Mouse (Mus musculus) kidney, postnatal 0 days (tissue): ENCODE data around the gene Htr3b. TPM values are rescaled to one million over a fixed set of nuclear protein-coding genes. Genes with fewer than 3 reads are reported as not detected.

ENCODE experiments used
- ATAC-seq: fragments of 200-750 bp; cut with Nextera tagmentation; replicated peaks from 2 replicates; pipeline ENCODE4 v1.8.0; 2017; ENCODE audit warnings: low read depth, moderate number of reproducible peaks, moderate TSS enrichment, moderate library complexity; ENCODE audit not compliant: low FRiP score
- DNase-seq: peaks from one replicate; pipeline ENCODE4 v3.0.0-alpha.2; 2016; ENCODE audit warnings: low spot score
- H3K27ac ChIP-seq: fragments of 300-500 bp; sonication (generic); 2 replicates; pipeline ENCODE4 v1.5.1; 2014; ENCODE audit warnings: mild to moderate bottlenecking
- H3K27me3 ChIP-seq: fragments of 300-500 bp; sonication (generic); 2 replicates; pipeline ENCODE4 v1.6.1; 2014; ENCODE audit warnings: low read length, mixed read lengths; ENCODE audit not compliant: insufficient read depth
- H3K36me3 ChIP-seq: fragments of 300-500 bp; sonication (generic); 2 replicates; pipeline ENCODE4 v1.6.1; 2014; ENCODE audit warnings: low read length, mixed read lengths; ENCODE audit not compliant: insufficient read depth
- H3K4me1 ChIP-seq: fragments of 300-500 bp; sonication (generic); replicated peaks from 2 replicates; pipeline ENCODE4 v1.6.1; 2014; ENCODE audit warnings: antibody characterized with exemption, low read length, mixed read lengths; ENCODE audit not compliant: insufficient read depth
- H3K4me2 ChIP-seq: fragments of 300-500 bp; sonication (generic); 2 replicates; pipeline ENCODE4 v1.6.1; 2014; ENCODE audit warnings: mild to moderate bottlenecking, low read length, moderate library complexity, mixed read lengths
- H3K4me3 ChIP-seq: fragments of 300-500 bp; sonication (generic); replicated peaks from 2 replicates; pipeline ENCODE4 v1.5.1; 2014; ENCODE audit warnings: low read depth, low read length
- H3K9ac ChIP-seq: fragments of 300-500 bp; sonication (generic); 2 replicates; pipeline ENCODE4 v1.6.1; 2014; ENCODE audit warnings: low read depth, low read length
- H3K9me3 ChIP-seq: fragments of 300-500 bp; sonication (generic); replicated peaks from 2 replicates; pipeline ENCODE4 v1.6.1; 2016; ENCODE audit warnings: low read length, inconsistent platforms, mixed read lengths
- CTCF ChIP-seq: IDR thresholded peaks from 2 replicates; pipeline ENCODE4 v1.5.1; 2016; ENCODE audit warnings: antibody characterized with exemption, low read depth, mild to moderate bottlenecking, moderate library complexity
- WGBS: fragments of 180-500 bp; shearing (Covaris S2); extraction: QIAGEN DNeasy Blood & Tissue Kit; methylation state at CpG from one replicate; pipeline ENCODE4 v1.1.7; 2014; 5-methylcytosine and 5-hydroxymethylcytosine counted together
- polyA plus RNA-seq: library from polyadenylated mRNA; unstranded; fragments of >200 nt; fragmentation: Nextera tagmentation; extraction: Ambion mirVana; gene quantifications from 2 replicates; pipeline ENCODE4 v1.2.1, GENCODE M21; 2015

Htr3b gene
- polyA plus RNA-seq, result 0.09 TPM in 1 of 2 replicates, not detected in the other

GRCm38 (mm10) chr9:48964587-48965040 lies at the start of gene Htr3b:
Htr3b (minus strand) TSS chr9:48964990.
- ATAC-seq (no peak), DNase-seq (no peak)
- no peak within 1 kb of the TSS for H3K27ac ChIP-seq
- H3K9ac ChIP-seq, result no peak within 1 kb of the TSS
- H3K4me2 ChIP-seq, result no peak within 1 kb of the TSS
- no peaks in the 10 kb centered on the region for H3K9me3 ChIP-seq
- H3K27me3 ChIP-seq, result no peaks in the 10 kb centered on the region
- TF ChIP-seq CTCF, result peak; percentile 54
- peaks cover 5% of the 10 kb centered on the region; the same call in 1 of the 2 replicates for H3K4me1 ChIP-seq
- H3K4me3 ChIP-seq, result no peak within 1 kb of the TSS
- WGBS, result 67% methylated on average over 7 of the region's 7 CpGs
- no peaks in the 10 kb centered on the region for H3K36me3 ChIP-seq

DNA sequence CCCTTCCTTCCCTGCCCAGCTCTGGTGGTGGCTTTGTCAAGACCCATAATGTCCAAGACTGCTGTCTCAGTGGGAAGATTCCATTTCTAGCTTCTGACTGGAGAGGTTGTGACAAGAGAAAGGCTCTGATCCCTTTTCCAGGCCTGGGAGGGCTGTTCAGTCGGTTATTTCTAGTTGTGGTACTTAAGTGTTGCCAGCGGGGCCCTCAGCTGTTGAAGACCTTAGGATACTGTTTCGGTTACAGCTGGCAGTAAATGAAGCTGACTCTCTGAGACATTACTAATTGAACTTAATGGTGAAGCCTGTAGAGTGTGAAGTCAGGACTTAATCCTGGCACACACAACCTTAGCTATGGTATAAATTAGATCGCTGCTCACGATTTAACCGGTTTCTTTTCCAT lies 34.5 kb upstream of the Htr3b start:
- 75% methylated on average over 6 of the region's 6 CpGs for WGBS

DNA sequence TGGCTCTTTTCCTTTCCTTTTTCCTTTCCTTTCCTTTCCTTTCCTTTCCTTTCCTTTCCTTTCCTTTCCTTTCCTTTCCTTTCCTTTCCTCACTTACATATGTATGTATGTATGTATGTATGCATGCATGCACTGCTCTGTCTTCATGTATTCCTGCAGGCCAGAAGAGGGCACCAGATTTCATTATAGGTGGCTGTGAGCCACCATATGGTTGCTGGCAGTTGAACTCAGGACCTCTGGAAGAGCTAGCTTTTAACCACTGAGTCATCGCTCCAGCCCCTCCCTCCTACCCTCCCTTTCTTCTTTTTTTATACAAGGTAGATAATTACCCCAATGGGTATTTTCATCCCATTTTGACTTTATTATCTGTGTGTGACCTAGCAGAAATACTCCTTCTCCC lies 30.9 kb upstream of the Htr3b start:
- H3K27me3 ChIP-seq, result no peaks in the 10 kb centered on the region
- no peaks in the 10 kb centered on the region for H3K9me3 ChIP-seq
- ATAC-seq (no peak), DNase-seq (no peak)
- H3K27ac ChIP-seq, result no peak overlapping the region
- no peaks in the 10 kb centered on the region for H3K4me1 ChIP-seq
- H3K4me3 ChIP-seq, result no peak overlapping the region
- H3K9ac ChIP-seq, result no peak overlapping the region
- WGBS, result 96% methylated on average over 1 of the region's 1 CpGs
- no peak overlapping the region for H3K4me2 ChIP-seq
- peak; percentile 40; the same call in 1 of the 2 replicates for TF ChIP-seq CTCF
- H3K36me3 ChIP-seq, result no peaks in the 10 kb centered on the region

More for the DNA sequence above, 34.5 kb upstream of the Htr3b start:
- Histone ChIP-seq H3K4me1 (no peaks in the 10 kb centered on the region), H3K36me3 (peaks cover 21% of the 10 kb centered on the region), H3K4me2 (no peak overlapping the region), H3K27ac (no peak overlapping the region), H3K9me3 (no peaks in the 10 kb centered on the region), H3K27me3 (no peaks in the 10 kb centered on the region), H3K4me3 (no peak overlapping the region), H3K9ac (no peak overlapping the region)
- TF ChIP-seq CTCF, result no peak
- DNase-seq (peak; percentile 6), ATAC-seq (no peak)

GRCm38 (mm10) chr9:48994779-48995178 lies 30.0 kb upstream of the Htr3b start:
- H3K36me3 ChIP-seq, result no peaks in the 10 kb centered on the region
- no peak for TF ChIP-seq CTCF
- H3K27me3 ChIP-seq, result no peaks in the 10 kb centered on the region
- 90% methylated on average over 7 of the region's 7 CpGs for WGBS
- ATAC-seq (no peak), DNase-seq (no peak)
- H3K9me3 ChIP-seq, result no peaks in the 10 kb centered on the region
- no peak overlapping the region for H3K9ac ChIP-seq
- H3K27ac ChIP-seq, result no peak overlapping the region
- no peaks in the 10 kb centered on the region for H3K4me1 ChIP-seq
- H3K4me2 ChIP-seq, result no peak overlapping the region
- no peak overlapping the region for H3K4me3 ChIP-seq

GRCm38 (mm10) chr9:48991671-48992070 lies 26.9 kb upstream of the Htr3b start:
- TF ChIP-seq CTCF, result no peak
- Histone ChIP-seq H3K9me3 (no peaks in the 10 kb centered on the region), H3K9ac (no peak overlapping the region), H3K4me1 (peaks cover 12% of the 10 kb centered on the region), H3K36me3 (no peaks in the 10 kb centered on the region), H3K4me3 (no peak overlapping the region), H3K4me2 (no peak overlapping the region), H3K27me3 (no peaks in the 10 kb centered on the region), H3K27ac (no peak overlapping the region)
- ATAC-seq, result no peak
- WGBS, result 84% methylated on average over 5 of the region's 5 CpGs
- DNase-seq, result no peak

- WGBS, result 35% methylated on average over 12 of the region's 12 CpGs
- H3K9ac ChIP-seq, result no peak overlapping the region
- no peaks in the 10 kb centered on the region for H3K27me3 ChIP-seq
- H3K4me3 ChIP-seq, result no peak overlapping the region
- ATAC-seq (no peak), DNase-seq (peak; percentile 52)
- H3K9me3 ChIP-seq, result no peaks in the 10 kb centered on the region
- H3K36me3 ChIP-seq, result no peaks in the 10 kb centered on the region
- H3K27ac ChIP-seq, result no peak overlapping the region
- peaks cover 19% of the 10 kb centered on the region for H3K4me1 ChIP-seq
- TF ChIP-seq CTCF, result no peak
- peak overlapping the region; percentile 92; the same call in 1 of the 2 replicates for H3K4me2 ChIP-seq
Measured at GRCm38 (mm10) chr9:48987201-48988101, 22.7 kb upstream of the Htr3b start.
